Mouse (Mus musculus) forebrain, embryonic 16.5 days (tissue): ENCODE results near the gene Amt. TPM values are rescaled to one million over a fixed set of nuclear protein-coding genes. Genes with fewer than 3 reads are reported as not detected.

Experiments used
- polyA plus RNA-seq: library from polyadenylated mRNA; unstranded; fragments of >200 nt; fragmentation: Nextera tagmentation; extraction: Ambion mirVana; gene quantifications from 2 replicates; pipeline ENCODE4 v1.2.1, GENCODE M21; 2015

Amt gene
- polyA plus RNA-seq, 1 experiment from 2014 or later = 23.8 TPM

Other genes with a start within 250 kb of the Amt start
- gene Gmppb, start 247.6 kb upstream of the Amt start, polyA plus RNA-seq = 19.6 and 21.2 TPM in 2 replicates
- gene Amigo3, start 243.7 kb upstream of the Amt start, polyA plus RNA-seq = 2.5 and 3.4 TPM in 2 replicates
- not detected in 2 replicates for gene Mst1, start 216.4 kb upstream of the Amt start, polyA plus RNA-seq
- 44.5 and 53.1 TPM in 2 replicates for gene Rnf123, start 213.5 kb upstream of the Amt start, polyA plus RNA-seq
- 41.3 and 46.2 TPM in 2 replicates for gene Apeh, start 202.2 kb upstream of the Amt start, polyA plus RNA-seq
- 7.0 and 8.5 TPM in 2 replicates for gene Bsn, start 106.5 kb upstream of the Amt start, polyA plus RNA-seq
- 56.3 and 57.9 TPM in 2 replicates for gene Dag1, start 32.9 kb upstream of the Amt start, polyA plus RNA-seq
- gene Nicn1, start 6.4 kb upstream of the Amt start, polyA plus RNA-seq = 139 and 158 TPM in 2 replicates
- gene Rhoa, start 9.3 kb downstream of the Amt start, polyA plus RNA-seq = 282 and 351 TPM in 2 replicates
- gene Tcta, start 9.3 kb downstream of the Amt start, polyA plus RNA-seq = 34.3 and 37.6 TPM in 2 replicates
- gene Gpx1, start 42.0 kb downstream of the Amt start, polyA plus RNA-seq = 369 and 398 TPM in 2 replicates
- gene Usp4, start 51.0 kb downstream of the Amt start, polyA plus RNA-seq = 146 and 163 TPM in 2 replicates
- 2.0 and 2.2 TPM in 2 replicates for gene 1700102P08Rik, start 96.0 kb downstream of the Amt start, polyA plus RNA-seq
- 0.96 and 0.99 TPM in 2 replicates for gene Ccdc36, start 131.6 kb downstream of the Amt start, polyA plus RNA-seq
- gene BC048562, start 139.6 kb downstream of the Amt start, polyA plus RNA-seq = not detected in 2 replicates
- 61.4 and 68.7 TPM in 2 replicates for gene Ccdc71, start 163.7 kb downstream of the Amt start, polyA plus RNA-seq
- gene Klhdc8b, start 164.7 kb downstream of the Amt start, polyA plus RNA-seq = 42.6 and 55.6 TPM in 2 replicates
- 17.6 and 23.4 TPM in 2 replicates for gene Lamb2, start 182.9 kb downstream of the Amt start, polyA plus RNA-seq
- 85.9 and 91.5 TPM in 2 replicates for gene Usp19, start 193.7 kb downstream of the Amt start, polyA plus RNA-seq
- gene Qars, start 210.9 kb downstream of the Amt start, polyA plus RNA-seq = 69.1 and 71.5 TPM in 2 replicates
- gene Qrich1, start 220.0 kb downstream of the Amt start, polyA plus RNA-seq = 152 and 164 TPM in 2 replicates